26 mouse cellular contexts compared by ENCODE assay signal in genomic region chr17:31208654-31209053, GRCm38 (mm10). TPM values are rescaled to one million over a fixed set of nuclear protein-coding genes. Genes with fewer than 3 reads are reported as not detected.
DNase-seq lines count a peak whose midpoint lies in the region; ATAC-seq and TF ChIP-seq lines count a peak whose summit lies in the region.
"Had no signal": no experiment of that assay in that cellular context is flagged by ENCODE, and none has a peak within 500 bp of the region (broad histone marks: within the 10 kb centered on the region; RNA-seq: fewer than 3 reads in every experiment).

No protein-coding gene starts in this region.

- 0 out of 2 replicates have a peak, but pooled peaks cover 3% of the 10 kb centered on the region for H3K27me3 ChIP-seq in heart, adult 2 months (ENCODE audit: control insufficient read depth, insufficient read depth, low read length)
- no peaks in the 10 kb centered on the region for H3K27me3 ChIP-seq in thymus, adult 2 months (ENCODE audit: control insufficient read depth, insufficient read depth, low read length)
- H3K27me3 ChIP-seq in liver, embryonic 13.5 days: no peaks in the 10 kb centered on the region
- H3K27me3 ChIP-seq in intestine, embryonic 15.5 days (replicated peaks): no peaks in the 10 kb centered on the region
- H3K27me3 ChIP-seq: forebrain, embryonic 13.5 days; neural tube, embryonic 15.5 days had no signal

- no peak overlapping the region for H3K9ac ChIP-seq in heart, adult 2 months (ENCODE audit: low read depth, low read length)
- peak overlapping the region; percentile 74 for H3K9ac ChIP-seq in liver, embryonic 13.5 days
- no peak overlapping the region for H3K9ac ChIP-seq in intestine, embryonic 15.5 days
- H3K9ac ChIP-seq: forebrain, embryonic 13.5 days; neural tube, embryonic 15.5 days had no signal

- no peaks in the 10 kb centered on the region for H3K4me1 ChIP-seq in heart, adult 2 months (ENCODE audit: control insufficient read depth, insufficient read depth, low read length)
- H3K4me1 ChIP-seq in thymus, adult 2 months (replicated peaks; ENCODE audit: control insufficient read depth, insufficient read depth, low read length): peaks cover 50% of the 10 kb centered on the region
- peaks cover 42% of the 10 kb centered on the region for H3K4me1 ChIP-seq in liver, embryonic 13.5 days (replicated peaks)
- H3K4me1 ChIP-seq in intestine, embryonic 15.5 days (replicated peaks): no peaks in the 10 kb centered on the region
- H3K4me1 ChIP-seq: embryonic facial prominence, embryonic 10.5 days; forebrain, embryonic 13.5 days; hindbrain, embryonic 10.5 days; neural tube, embryonic 15.5 days had no signal

- TF ChIP-seq EP300 in heart, adult 2 months (IDR thresholded peaks at IDR 0.05; ENCODE audit: insufficient read depth, low read depth, low read length): no peak

- no peak for TF ChIP-seq POLR2A in heart, adult 2 months (IDR thresholded peaks at IDR 0.05; ENCODE audit: insufficient read depth, low read depth, low read length)
- no peak for TF ChIP-seq POLR2A in thymus, adult 2 months (IDR thresholded peaks at IDR 0.05; ENCODE audit: control insufficient read depth, extremely low read depth, insufficient read depth, low read length, poor library complexity)

- H3K79me2 ChIP-seq in heart, adult 2 months (replicated peaks; ENCODE audit: control insufficient read depth, insufficient read depth, low read length): no peaks in the 10 kb centered on the region

- peak; percentile 74 for DNase-seq in heart, adult 11 months
- DNase-seq in heart, adult 2 months: no peak
- peak; percentile 24 for DNase-seq in thymus, adult 2 months
- DNase-seq in thymus, postnatal 10 days (ENCODE audit: low spot score in 2 of 2): no peak
- no peak for DNase-seq in liver, embryonic 13.5 days
- peak; percentile 37 for DNase-seq in naive thymus-derived CD4-positive, alpha-beta T cell, adult 2 months (ENCODE audit: low read depth)
- no peak for DNase-seq in spleen, adult 18-20 months
- DNase-seq: cerebellum, adult 2 months; gastrocnemius, postnatal 36 days; kidney, adult 8-10 months; kidney, postnatal 14 days; midbrain, embryonic 14.5 days had no signal

- no peak overlapping the region for H3K4me3 ChIP-seq in heart, adult 2 months
- H3K4me3 ChIP-seq in thymus, adult 2 months (ENCODE audit: control insufficient read depth, insufficient read depth, low read length): peak overlapping the region; percentile 58
- peak overlapping the region; percentile 56 for H3K4me3 ChIP-seq in liver, embryonic 13.5 days (replicated peaks)
- no peak overlapping the region for H3K4me3 ChIP-seq in intestine, embryonic 15.5 days (replicated peaks)
- H3K4me3 ChIP-seq: embryonic facial prominence, embryonic 10.5 days; forebrain, embryonic 13.5 days; hindbrain, embryonic 10.5 days; layer of hippocampus, adult 2 months; myocyte; neural tube, embryonic 15.5 days had no signal

- H3K27ac ChIP-seq in heart, adult 2 months: no peak overlapping the region
- peak overlapping the region; percentile 96 for H3K27ac ChIP-seq in thymus, adult 2 months (ENCODE audit: control insufficient read depth, insufficient read depth, low read length)
- peak overlapping the region; percentile 88 for H3K27ac ChIP-seq in liver, embryonic 13.5 days
- no peak overlapping the region for H3K27ac ChIP-seq in intestine, embryonic 15.5 days
- H3K27ac ChIP-seq: embryonic facial prominence, embryonic 10.5 days; forebrain, embryonic 13.5 days; hindbrain, embryonic 10.5 days; layer of hippocampus, adult 2 months; neural tube, embryonic 15.5 days had no signal

- no peaks in the 10 kb centered on the region for H3K9me3 ChIP-seq in liver, embryonic 13.5 days (replicated peaks)
- no peaks in the 10 kb centered on the region for H3K9me3 ChIP-seq in intestine, embryonic 15.5 days
- H3K9me3 ChIP-seq: embryonic facial prominence, embryonic 10.5 days; forebrain, embryonic 13.5 days; hindbrain, embryonic 10.5 days; neural tube, embryonic 15.5 days had no signal

- H3K36me3 ChIP-seq in heart, adult 2 months (ENCODE audit: control insufficient read depth, insufficient read depth, low read length): no peaks in the 10 kb centered on the region
- H3K36me3 ChIP-seq in thymus, adult 2 months (ENCODE audit: control insufficient read depth, insufficient read depth, low read length): peaks cover 11% of the 10 kb centered on the region
- peaks cover 12% of the 10 kb centered on the region for H3K36me3 ChIP-seq in liver, embryonic 13.5 days
- H3K36me3 ChIP-seq in intestine, embryonic 15.5 days: no peaks in the 10 kb centered on the region
- H3K36me3 ChIP-seq: embryonic facial prominence, embryonic 10.5 days; G1E; hindbrain, embryonic 10.5 days; neural tube, embryonic 15.5 days had no signal

- intact Hi-C loops in heart, adult 2 months (cut with DNase I): no loop called here

- peak; percentile 41; the same call in 1 of the 2 replicates for ATAC-seq in liver, embryonic 13.5 days (ENCODE audit: low read depth)
- no peak for ATAC-seq in intestine, embryonic 15.5 days
- ATAC-seq: forebrain, embryonic 13.5 days; lung, postnatal 0 days had no signal

- no peak for TF ChIP-seq CTCF in heart, adult 2 months (IDR thresholded peaks at IDR 0.05)
- no peak for TF ChIP-seq CTCF in thymus, adult 2 months (IDR thresholded peaks at IDR 0.05; ENCODE audit: borderline replicate concordance, control insufficient read depth, extremely low read depth, insufficient read depth, low read length, poor library complexity)

- H3K4me2 ChIP-seq in liver, embryonic 13.5 days: peak overlapping the region; percentile 73
- no peak overlapping the region for H3K4me2 ChIP-seq in intestine, embryonic 15.5 days (replicated peaks)
- H3K4me2 ChIP-seq: forebrain, embryonic 13.5 days; neural tube, embryonic 15.5 days had no signal

- WGBS in heart, adult 2 months: 86% methylated on average over 8 of the region's 8 CpGs
- 9% methylated on average over 8 of the region's 8 CpGs for WGBS in thymus, adult 2 months
- 22% methylated on average over 8 of the region's 8 CpGs for WGBS in liver, embryonic 13.5 days (ENCODE audit: insufficient replicate concordance)
- 81% methylated on average over 8 of the region's 8 CpGs for WGBS in intestine, embryonic 15.5 days

RNA-seq across cellular contexts. Expression of gene Ubash3a, which starts 1.0 kb away (rescaled TPM):
- under 1 TPM in 1 of 2 experiments, not detected in 1; 0.36 TPM for total RNA-seq in heart, adult 2 months (2021)
- polyA plus RNA-seq in heart, adult 2 months (2012; rRNA removed): 0.29 and 0.56 TPM in 2 replicates
- polyA plus RNA-seq in thymus, adult 2 months (2012; rRNA removed): 95.5 and 126 TPM in 2 replicates
- 18.8 and 19.9 TPM in 2 replicates for polyA plus RNA-seq in liver, embryonic 13.5 days (2015; fragmentation: Nextera tagmentation; extraction: Ambion mirVana)
- 0.20 and 0.21 TPM in 2 replicates for polyA plus RNA-seq in intestine, embryonic 15.5 days (2015; fragmentation: Nextera tagmentation; extraction: Ambion mirVana)
- total RNA-seq: left cerebral cortex, postnatal 25 days had no signal
- polyA plus RNA-seq: cerebellum, adult 2 months; G1E; midbrain, embryonic 14.5 days; myocyte; neural tube, embryonic 15.5 days had no signal

RNA-seq across cellular contexts. Expression of gene Tmprss3, which starts 9.9 kb away (rescaled TPM):
- not detected for total RNA-seq in heart, adult 2 months (2021)
- not detected in 2 replicates for polyA plus RNA-seq in heart, adult 2 months (2012; rRNA removed)
- polyA plus RNA-seq in thymus, adult 2 months (2012; rRNA removed): 0.61 and 0.92 TPM in 2 replicates
- 0.12 and 0.16 TPM in 2 replicates for polyA plus RNA-seq in liver, embryonic 13.5 days (2015; fragmentation: Nextera tagmentation; extraction: Ambion mirVana)
- polyA plus RNA-seq in intestine, embryonic 15.5 days (2015; fragmentation: Nextera tagmentation; extraction: Ambion mirVana): 0.06 TPM in 1 of 2 replicates, not detected in the other
- total RNA-seq: G1E; gastrocnemius, postnatal 36 days; layer of hippocampus, adult 2 months had no signal
- polyA plus RNA-seq: embryonic facial prominence, embryonic 10.5 days; forebrain, embryonic 13.5 days; G1E; heart, embryonic 11.5 days; hindbrain, embryonic 10.5 days; lung, postnatal 0 days; midbrain, embryonic 14.5 days; myocyte had no signal

RNA-seq across cellular contexts. Expression of gene Tff1, which starts 43.6 kb away (rescaled TPM):
- not detected for total RNA-seq in heart, adult 2 months (2021)
- polyA plus RNA-seq in heart, adult 2 months (2012; rRNA removed): not detected in 2 replicates
- 2.1 and 2.7 TPM in 2 replicates for polyA plus RNA-seq in thymus, adult 2 months (2012; rRNA removed)
- polyA plus RNA-seq in liver, embryonic 13.5 days (2015; fragmentation: Nextera tagmentation; extraction: Ambion mirVana): 0.43 TPM in 1 of 2 replicates, not detected in the other
- polyA plus RNA-seq in intestine, embryonic 15.5 days (2015; fragmentation: Nextera tagmentation; extraction: Ambion mirVana): 5.2 and 5.8 TPM in 2 replicates
- total RNA-seq: adrenal gland, postnatal 4 days; G1E; gastrocnemius, postnatal 36 days; layer of hippocampus, adult 2 months; left cerebral cortex, postnatal 25 days; megakaryocyte progenitor cell, adult 5-6 weeks had no signal
- polyA plus RNA-seq: cerebellum, adult 2 months; embryonic facial prominence, embryonic 10.5 days; forebrain, embryonic 13.5 days; G1E; hindbrain, embryonic 10.5 days; limb, embryonic 14.5 days; lung, postnatal 0 days; midbrain, embryonic 14.5 days; neural tube, embryonic 15.5 days had no signal

Comparison
In these comparisons a context has a peak if more than half of its experiments do, and no peak if none do; other contexts are left out.
1. DNase-seq: peak in heart, adult 11 months (single experiment), thymus, adult 2 months (single experiment) and naive thymus-derived CD4-positive, alpha-beta T cell, adult 2 months (single experiment); none in heart, adult 2 months (0 of 2), thymus, postnatal 10 days (0 of 2), liver, embryonic 13.5 days (single experiment) and spleen, adult 18-20 months (0 of 2).
2. H3K27ac ChIP-seq: peak in thymus, adult 2 months (single experiment) and liver, embryonic 13.5 days (single experiment); none in heart, adult 2 months (single experiment) and intestine, embryonic 15.5 days (single experiment).
3. H3K4me3 ChIP-seq: peak in thymus, adult 2 months (single experiment) and liver, embryonic 13.5 days (single experiment); none in heart, adult 2 months (single experiment) and intestine, embryonic 15.5 days (single experiment).
4. RNA of gene Ubash3a, which starts 1.0 kb away (polyA plus RNA-seq): 95.5 to 126 TPM in thymus, adult 2 months and 18.8 to 19.9 TPM in liver, embryonic 13.5 days; 0.29 to 0.56 TPM in heart, adult 2 months and 0.20 to 0.21 TPM in intestine, embryonic 15.5 days; every median in the first group is over 10 times any median in the second.